Mouse (Mus musculus) urinary bladder, postnatal 14 days (tissue): ENCODE data around the gene Clasp2.
"Not testable (repeated sequence)": the region's sequence is repeated elsewhere in the genome, so short reads cannot be mapped to it uniquely, and the experiment has no call there.

ENCODE experiments used
- DNase-seq: peaks from one replicate; pipeline ENCODE4 v3.0.0; 2021; ENCODE audit warnings: low spot score

The Clasp2 gene

DNA sequence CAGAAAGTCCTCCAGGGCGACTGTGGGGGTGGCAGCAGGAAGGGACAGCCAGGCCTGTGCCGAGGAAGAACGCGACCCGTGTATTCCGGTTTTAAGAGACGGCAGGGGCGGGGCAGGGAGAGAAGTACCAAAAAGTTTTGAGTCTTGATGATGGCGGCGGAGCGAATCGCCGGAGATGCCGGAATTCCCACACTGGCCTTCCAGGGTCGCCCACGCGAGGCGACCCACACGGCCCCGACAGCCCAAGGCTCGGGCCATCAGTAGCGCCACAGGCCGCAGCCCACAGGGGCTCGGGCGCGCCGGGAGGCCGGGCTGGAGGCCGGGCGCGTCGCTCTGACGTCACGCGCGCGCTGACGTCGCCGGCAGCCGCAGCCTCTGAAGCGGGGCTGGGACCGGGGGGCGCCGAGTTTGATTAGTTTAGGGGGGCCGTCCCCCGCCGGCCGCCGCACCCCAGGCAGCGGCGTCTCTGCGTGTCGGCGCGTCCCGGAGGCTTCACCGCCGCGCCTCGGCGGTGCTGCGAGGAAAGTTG is at the start of gene Clasp2:
TSS of gene Clasp2 (plus strand) at position 366 of the 529 bp plus-strand sequence.
- peak; percentile 77 for DNase-seq

DNA sequence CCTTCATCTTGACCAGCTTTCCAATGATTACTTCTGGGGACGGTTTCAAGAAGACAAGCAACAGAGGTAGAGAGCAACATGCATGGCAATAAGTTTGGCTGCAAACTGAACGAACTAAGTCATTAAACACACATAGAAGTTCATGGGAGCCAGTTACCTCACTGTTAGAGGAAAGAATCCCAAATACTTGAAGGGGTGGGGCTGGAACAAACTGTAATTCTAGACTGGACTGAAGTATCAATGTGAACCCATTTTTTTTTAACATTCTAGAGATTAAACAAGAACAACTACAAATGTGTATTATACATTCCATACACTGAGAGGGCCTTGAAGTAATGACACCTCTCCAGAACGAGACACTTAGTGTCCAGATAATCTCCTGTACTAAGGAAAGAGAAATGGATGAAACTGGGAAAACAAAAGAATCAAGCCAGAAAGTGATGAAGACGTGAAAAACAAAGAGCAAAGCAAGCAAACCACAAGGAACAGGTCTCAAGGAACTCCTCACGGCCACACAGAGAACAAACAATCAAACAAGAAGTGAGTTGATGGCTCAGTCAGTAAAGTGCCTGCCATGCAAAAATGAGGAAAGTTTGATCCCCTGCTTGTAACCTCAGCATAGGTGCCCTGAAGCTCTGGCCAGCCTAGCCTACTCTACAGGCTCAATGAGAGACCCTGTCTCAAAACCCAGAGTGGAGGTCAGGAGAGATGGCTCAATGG is 39.7 kb upstream of the Clasp2 start:
- DNase-seq, result no peak

DNA sequence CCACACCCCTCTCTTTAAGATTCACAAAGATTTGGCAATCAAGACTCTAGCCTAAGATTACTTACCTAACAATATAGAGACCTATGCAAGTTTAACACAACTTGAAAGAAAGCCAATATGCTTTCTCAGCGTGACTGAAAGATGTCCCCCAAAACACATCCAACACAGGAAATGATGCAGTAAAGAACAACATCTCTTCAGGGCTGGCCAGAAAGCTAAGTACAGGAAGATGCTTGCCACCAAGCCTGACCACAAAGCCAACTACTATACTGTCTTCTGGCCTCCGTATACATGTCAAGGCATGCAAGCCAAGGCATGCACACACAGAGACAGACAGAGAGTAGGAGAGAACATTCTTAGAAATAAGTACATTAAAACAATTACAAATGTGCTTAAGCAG is 35.2 kb upstream of the Clasp2 start:
- no peak for DNase-seq

DNA sequence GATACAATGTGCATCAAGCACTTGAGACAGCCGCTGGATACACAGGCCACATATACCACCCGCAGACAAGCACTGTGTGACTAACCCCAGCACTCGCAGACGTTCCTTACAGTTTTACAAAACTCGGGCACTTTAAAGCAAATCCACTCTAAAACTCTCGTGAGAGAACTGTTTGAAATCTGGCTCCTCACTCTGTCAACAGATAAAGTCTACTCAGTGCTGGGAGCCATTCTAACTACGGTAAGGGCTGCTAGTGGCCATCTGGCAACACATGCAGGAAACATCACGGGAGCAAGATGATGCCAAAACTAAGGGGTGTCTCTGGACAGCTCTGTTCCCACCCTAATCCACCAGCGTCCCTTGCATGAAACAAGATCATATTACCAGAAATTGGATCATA is 34.4 kb upstream of the Clasp2 start:
- DNase-seq, result no peak

DNA sequence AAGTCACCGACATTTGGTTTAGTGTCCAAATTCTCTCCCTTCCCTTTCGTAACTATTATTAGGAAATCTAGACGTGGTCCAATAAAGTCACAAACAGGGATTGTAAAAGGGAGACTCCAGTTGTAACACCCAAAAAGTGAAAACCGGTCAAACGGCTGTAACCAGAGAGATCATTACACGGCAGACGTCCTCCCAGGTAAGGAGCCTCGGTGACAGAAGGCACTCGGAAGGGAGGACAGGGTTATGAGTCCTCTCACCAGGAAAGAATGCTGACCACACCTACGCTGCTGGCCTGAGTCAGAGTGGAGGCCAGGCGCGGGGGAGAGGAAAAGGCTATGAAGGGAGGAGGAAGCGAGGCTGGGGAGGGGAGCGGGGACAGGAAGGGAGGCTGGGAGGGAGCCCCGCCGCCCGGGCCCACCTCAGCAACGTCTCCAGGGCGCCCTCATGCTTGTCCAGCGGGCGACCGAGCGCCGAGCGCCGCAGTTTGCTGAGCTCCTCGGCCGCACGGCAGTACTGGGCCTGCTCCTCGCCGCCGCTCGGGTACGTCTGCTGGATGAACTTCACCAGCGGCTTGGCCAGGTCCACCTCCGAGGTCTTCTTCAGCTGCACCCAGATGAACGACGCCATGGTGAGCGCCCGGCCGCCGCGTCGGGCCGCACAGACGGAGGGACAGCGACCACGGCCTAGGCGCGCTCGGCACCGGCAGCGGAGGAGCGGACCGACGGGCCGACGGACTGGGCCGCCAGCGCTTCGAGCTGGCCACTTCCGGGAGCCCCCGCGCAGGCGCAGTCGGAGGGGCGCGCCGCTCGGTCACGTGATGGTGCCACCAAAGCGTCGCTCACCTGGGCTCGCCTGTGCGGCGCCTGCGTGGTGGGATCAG is 33.6 kb upstream of the Clasp2 start, which contains the start of gene Pdcd6ip:
TSS of gene Pdcd6ip (minus strand) at position 779 of the 880 bp plus-strand sequence.
- DNase-seq, result peak; percentile 93

DNA sequence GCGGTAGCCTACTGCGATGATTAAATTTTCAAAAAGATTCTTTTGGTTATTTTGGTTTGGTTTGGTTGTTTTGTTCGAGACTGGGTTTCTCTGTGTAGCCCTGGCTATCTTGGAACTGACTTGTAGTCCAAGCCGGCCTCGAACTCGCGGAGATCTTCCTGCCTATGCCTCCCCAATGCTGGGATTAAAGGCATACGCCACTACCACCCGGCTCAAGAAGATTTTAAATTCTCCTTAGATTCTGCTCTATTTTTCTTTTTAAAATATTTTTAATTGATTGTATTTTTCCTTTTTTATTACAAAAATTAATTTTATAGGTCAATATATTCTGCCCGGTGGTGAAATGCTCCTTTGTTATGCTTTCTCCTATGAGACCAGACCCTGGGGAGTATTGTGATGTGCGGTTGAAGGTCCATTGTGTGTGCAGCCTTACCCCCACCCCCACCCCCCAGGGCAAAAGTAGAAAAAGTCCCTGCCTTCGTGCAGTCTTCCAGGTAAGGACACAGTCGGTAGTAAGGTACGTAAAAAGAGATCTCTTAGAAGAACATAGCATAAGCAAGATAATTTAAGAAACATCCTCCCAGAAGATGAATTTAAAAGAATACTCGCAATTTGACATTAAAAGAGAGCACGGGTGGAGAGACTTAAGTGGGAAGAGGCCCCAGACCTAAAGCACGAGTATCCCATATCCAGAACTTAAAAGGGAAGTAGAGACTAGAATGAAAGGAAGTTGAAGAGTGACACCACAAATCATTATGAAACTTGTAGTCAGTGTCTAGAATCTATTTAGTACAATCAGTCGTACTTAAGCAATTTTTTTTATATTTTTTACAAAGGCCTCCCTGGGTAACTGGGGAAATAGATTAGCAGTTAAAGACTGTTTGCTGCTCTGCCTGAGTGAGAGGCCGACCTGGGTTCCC is 32.7 kb upstream of the Clasp2 start:
- DNase-seq, result no peak

DNA sequence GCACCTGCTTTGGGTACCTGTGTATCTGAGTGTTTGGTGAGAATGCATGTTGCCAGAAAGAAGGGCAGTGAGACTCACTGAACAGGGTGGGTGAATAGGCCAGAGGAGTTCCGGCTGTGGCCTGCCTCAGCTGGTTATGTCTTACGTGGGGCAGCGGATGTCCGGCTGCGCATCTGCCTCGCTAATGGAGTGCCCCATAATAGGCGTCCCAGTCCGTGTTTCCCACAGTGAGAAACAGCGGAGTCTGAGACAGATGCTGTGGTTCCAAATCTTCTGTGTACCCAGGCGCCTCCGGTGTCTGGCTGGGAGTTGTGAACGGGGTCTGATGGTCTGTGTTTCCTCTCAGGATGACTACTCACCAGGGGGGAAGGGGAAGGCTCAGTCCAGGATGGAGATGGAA is 30.4 kb upstream of the Clasp2 start:
- DNase-seq, result no peak

DNA sequence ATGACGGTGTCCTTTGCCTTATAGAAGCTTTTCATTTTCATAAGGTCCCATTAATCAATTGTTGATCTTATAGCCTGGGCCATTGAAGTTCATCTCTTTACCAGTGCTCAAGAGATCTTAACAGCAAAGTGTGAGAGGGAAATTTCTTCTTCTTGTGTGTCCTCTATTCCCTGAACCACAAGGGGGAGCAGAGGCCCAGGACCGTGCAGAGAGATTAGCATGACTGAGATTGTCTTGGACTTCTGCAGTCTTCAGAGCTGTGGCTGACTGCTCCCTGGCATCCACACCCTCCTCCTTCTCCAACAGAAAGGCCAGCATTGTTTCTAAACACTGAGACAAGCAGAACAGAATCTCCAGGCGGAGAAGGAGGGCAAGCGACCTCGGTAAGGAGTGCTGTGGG is 22.2 kb upstream of the Clasp2 start:
- peak; percentile 41 for DNase-seq

DNA sequence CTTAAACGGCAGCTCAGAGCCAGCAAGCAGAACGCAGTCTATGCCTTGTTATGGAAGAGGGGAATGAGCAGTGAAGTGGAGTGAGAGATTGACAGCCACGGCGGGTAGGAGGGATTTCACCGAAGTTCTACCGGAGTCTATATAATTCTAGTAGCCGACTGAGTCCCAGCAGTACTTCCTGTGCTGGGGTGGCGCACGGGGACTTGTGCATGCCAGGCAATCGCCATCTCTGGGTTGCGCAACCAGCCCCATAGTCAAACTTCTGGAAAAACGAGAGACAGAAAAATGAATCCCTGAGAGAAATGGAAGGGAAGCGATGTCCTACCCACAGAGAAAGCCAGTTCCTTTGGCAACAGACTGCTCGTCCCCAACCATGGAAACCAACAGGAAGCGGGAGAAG is 16.6 kb upstream of the Clasp2 start:
- DNase-seq, result no peak

DNA sequence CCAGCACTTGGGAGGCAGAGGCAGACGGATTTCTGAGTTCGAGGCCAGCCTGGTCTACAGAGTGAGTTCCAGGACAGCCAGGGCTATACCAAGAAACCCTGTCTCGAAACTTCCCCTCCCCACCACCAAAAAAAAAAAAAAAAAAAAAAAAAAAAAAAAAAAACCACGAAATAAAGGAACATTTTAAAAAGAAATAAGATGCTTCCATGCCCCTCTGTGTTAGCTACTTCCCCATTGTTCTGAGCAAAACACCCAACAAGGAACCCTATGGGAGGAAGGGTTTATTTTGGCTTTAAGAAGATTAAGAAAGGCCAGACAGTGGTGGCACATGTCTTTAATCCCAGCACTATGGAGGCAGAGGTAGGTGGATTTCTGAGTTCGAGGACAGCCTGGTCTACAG is 15.7 kb upstream of the Clasp2 start:
- not testable (repeated sequence) for DNase-seq

DNA sequence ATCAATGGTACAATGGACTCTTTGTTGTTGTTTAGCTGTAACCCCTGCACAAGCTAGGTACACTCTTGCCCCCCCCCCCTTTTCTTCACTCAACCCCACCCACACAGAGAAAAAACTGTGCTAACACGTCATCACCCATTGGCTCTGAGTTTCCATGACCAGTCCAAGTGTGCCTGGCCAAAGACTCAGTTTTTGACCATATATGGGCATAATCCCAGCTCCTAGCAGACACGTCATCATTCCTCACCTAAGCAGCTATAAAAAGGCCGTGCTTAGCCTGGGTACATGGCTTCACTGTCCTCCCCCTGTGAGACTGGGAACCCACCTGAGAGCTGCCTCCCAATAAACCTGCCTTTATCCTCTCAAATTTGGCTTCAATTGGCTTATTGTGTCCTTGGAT is 15.1 kb upstream of the Clasp2 start:
- no peak for DNase-seq

DNA sequence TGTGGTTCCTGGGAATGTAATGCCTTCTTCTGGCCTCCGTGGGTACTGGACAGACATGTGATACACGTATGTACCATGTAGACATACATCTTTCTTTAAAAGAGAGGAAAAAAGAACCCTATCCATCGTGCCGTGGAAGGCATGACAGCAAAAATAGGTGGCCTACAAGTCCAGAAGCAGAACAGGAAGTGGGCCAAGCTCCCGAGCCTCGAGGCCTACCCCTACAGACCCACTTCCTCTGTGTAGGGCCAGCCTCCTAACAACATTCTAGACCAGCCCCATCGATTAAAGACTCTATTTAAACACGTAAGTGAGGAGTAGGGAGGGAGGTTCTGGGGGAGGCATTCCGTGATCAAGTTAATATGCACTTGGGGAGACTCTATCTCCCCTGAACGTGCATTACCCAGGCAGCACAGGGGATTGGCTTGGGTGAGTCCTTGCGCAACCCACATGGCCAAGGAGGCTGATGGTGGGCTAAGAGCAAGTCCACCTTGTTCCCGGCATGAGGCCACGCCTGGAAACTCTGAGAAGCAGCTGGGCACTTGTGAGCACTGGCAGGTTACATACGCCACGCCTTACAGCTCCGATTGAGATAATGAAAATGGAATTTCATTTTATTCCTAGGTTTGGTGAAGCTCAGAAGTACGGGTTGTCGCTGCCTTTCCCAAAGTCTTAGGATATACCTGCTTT is 14.1 kb upstream of the Clasp2 start:
- DNase-seq, result no peak

DNA sequence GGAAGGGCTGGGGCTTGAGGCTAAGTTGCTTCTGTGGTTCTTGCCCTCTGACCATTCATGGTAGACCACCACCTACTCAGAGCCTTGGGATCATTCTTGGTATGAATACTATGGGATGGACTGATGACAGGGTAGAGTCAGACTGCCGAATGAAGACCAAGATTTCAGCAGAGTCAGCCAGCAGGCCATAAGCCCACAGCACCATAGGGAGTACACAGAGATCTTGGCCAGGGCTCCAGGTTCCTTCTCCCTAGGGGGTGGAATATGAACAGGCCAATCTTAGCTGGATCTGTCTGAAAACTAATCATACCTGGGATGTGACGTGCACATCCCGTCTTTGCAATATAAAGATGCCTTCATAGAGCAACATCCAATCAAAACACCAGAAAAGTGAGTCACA is 9.7 kb upstream of the Clasp2 start:
- no peak for DNase-seq

DNA sequence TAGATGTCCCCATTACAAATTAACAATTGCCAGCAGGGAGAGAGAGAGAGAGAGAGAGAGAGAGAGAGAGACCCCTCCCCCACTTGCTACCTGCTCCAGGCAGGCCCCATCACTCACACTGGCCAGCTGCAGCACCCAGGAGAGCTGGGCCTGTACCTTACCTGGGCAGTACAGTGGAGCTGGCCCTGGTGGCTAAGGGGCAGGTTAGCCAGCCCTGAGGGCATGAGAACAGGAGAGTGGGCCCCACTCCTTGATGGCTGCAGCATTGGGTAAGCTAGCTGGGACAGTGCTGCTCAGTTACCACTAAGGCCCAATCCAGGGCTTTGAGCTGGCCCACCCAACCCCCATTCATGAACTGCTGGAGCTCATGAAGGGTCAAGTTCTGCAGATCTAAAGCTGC is 5.4 kb upstream of the Clasp2 start:
- DNase-seq, result no peak

DNA sequence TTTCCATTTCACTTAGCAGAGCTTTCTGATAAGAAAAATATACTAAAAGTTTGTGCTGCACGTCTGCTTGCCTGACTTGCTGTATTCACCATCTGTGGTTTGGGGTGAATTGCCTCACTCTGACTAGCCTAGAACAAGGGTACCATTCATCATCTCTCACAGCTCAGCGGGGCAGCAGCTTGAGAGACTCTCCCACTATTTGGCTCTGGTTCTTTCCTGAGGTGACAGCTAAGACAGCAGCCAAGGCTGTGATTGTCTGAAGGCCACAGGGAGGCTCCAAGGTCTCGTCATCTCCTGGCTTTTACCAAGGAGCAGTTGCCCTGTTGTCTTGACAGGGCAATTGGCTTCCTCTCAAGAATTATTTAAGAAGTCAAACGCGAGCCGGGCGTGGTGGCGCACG is 3.3 kb upstream of the Clasp2 start:
- DNase-seq, result no peak

DNA sequence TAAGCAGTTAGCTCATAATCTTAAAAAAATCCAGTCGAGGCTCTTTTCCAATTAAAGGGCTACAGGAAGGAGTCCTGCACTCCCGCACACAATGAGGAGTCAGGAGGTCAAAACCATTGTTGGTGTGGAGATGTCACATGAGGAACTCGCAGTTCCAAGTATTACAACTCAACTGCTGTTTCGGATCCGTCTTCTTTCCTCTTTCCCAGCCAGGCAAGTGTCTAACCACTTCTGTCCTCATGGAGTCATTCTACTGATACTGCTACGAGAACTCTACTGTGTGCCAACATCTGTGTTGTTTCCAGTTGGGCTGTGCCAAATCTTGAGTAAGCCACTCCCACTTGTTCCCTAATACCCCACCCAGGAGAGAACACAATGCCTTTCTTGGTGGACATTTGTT is 2.3 kb upstream of the Clasp2 start:
- DNase-seq, result peak; percentile 9

DNA sequence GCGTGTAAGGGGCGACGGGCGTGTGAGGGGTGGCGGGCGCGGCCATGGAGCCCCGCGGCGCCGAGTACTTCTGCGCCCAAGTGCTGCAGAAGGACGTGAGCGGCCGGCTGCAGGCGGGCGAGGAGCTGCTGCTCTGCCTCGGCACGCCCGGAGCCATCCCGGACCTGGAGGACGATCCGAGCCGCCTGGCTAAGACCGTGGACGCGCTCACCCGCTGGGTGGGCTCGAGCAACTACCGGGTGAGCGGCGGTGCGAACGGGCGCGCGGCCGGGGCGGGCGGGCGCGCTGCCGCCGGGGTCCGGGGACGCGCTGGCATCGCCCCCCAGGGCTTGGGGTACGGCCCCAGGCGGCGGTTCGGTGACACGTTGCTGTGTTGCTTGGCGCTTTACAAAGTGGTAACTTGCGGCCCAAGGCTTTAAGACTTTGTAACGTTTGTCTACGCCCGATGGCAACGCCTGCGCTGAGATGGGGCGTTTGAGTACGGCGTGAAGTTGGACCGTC is 414 bp downstream of the Clasp2 start:
- peak; percentile 34 for DNase-seq

DNA sequence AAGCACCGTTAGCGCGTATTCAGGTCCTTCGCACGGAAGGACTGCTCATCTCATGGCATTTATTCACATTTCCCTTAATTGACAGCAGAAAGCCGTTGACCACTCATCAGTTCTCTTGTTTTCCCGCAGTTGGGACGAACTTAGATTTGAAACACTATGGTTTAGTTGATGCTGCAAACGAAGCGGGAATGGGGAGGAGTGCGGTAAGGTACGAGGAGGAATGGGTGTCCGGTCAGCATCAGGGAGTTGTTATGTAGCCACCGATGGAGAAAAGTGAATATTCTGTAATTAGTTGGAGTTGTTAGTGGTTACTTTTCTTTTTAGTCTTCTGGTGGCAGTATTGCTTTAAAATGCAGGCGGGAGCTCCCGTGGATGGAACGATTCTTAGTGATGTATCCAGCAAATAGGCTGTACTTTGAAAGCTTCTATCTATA is 1.1 kb downstream of the Clasp2 start:
- no peak for DNase-seq

DNA sequence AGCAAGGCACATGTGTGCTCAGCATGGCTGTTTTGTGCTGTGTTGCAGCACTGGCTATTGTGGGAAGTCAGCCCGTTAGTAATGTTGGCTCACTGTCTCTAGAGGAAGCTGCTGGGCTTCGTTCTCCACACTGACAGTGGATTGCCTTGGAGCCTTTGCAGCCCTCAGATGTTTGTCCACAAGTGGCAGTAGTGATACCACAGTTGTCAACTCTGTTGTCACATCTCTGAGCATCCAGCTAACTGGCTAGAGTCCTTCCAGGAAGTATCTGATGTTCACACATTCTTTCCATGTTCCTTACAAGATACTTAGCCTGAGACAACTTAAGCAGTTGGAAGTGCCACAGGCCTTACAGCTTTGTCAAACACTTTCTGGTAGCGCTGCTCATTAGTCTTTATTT is 2.0 kb downstream of the Clasp2 start:
- no peak for DNase-seq

DNA sequence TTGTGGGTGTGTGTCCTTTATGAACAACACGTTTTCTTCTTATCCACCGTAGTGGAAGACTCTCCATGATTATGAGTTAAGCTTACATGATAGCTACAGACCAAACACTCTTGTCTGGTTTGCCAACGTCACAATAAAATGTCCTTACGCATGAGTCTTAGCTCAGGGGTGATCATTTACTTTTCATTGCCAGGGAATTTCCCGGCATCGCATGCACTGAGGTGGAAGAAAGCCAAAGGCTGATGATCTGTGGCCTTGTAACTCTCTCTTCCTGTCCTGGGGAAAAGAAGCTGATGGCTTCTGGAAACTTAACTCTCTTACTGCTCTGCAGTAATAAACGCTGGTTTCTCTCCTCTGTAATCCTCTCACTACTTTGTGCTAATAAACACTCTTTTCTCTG is 8.1 kb downstream of the Clasp2 start:
- no peak for DNase-seq
